Mouse (Mus musculus) splenic B cell, adult 2 months (primary cell): Measurements from ENCODE around the gene Golga4.

Experiments
- DNase-seq: peaks from one replicate; pipeline ENCODE4 v3.0.0-alpha.2; 2011; ENCODE audit warnings: low read depth, low spot score
- H3K27me3 ChIP-seq: 2 replicates; pipeline ENCODE4 v1.6.1; 2012; ENCODE audit warnings: mild to moderate bottlenecking, low read length, moderate library complexity, mixed read lengths; ENCODE audit not compliant: control insufficient read depth, poor library complexity, insufficient read depth, severe bottlenecking
- H3K36me3 ChIP-seq: 2 replicates; pipeline ENCODE4 v1.6.1; 2012; ENCODE audit warnings: mild to moderate bottlenecking, low read length, moderate library complexity, mixed read lengths; ENCODE audit not compliant: control insufficient read depth, poor library complexity, insufficient read depth, severe bottlenecking

Golga4 gene

GRCm38 (mm10) chr9:118529783-118530182, 23.7 kb downstream of the Golga4 start:
- no peak for DNase-seq
- H3K36me3 ChIP-seq, result peaks cover 15% of the 10 kb centered on the region
- H3K27me3 ChIP-seq, result no peaks in the 10 kb centered on the region

DNA sequence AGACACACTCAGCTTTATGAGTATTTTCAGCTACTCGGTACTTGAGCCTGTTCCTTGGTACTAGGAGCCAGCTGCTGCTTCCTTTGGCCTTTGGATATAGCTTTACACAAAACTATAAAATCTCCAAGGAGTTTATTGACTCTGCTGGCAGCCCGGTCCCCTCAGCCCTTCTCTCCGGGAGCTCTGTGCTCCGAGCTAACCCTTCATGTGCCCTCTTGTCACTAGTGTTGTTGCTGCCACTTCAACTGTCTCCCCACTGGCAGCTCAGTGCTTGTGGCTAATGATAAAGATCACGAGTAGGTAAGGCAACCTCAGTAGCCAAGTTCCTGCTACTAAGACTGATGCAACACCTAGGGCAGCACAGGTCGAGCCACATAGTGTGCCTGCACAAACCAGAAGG, 24.6 kb downstream of the Golga4 start:
- no peaks in the 10 kb centered on the region for H3K27me3 ChIP-seq
- no peak for DNase-seq

GRCm38 (mm10) chr9:118532516-118533205, 26.6 kb downstream of the Golga4 start:
- DNase-seq, result no peak
- H3K36me3 ChIP-seq, result peaks cover 15% of the 10 kb centered on the region
- no peaks in the 10 kb centered on the region for H3K27me3 ChIP-seq

More for the DNA sequence above, 24.6 kb downstream of the Golga4 start:
- H3K36me3 ChIP-seq, result peaks cover 15% of the 10 kb centered on the region

DNA sequence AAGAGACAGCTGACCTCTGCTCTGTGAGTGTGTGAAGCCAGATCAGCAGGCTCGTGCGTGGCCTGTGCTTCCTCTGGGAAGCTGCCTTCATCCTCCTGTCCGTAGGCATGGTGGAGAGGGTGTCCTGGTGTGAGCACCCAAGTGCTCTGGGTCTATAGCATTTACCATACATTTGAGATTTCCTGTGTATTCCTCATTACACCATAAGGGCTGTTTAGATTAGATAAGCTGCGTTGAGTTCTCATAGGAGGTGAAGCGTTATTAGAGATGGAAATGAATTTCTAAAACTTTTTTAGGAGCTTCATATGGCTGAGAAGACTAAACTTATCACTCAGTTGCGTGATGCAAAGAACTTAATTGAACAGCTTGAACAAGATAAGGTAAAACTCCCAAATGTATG, 30.9 kb downstream of the Golga4 start:
- no peaks in the 10 kb centered on the region for H3K27me3 ChIP-seq
- peaks cover 13% of the 10 kb centered on the region for H3K36me3 ChIP-seq
- DNase-seq, result no peak

DNA sequence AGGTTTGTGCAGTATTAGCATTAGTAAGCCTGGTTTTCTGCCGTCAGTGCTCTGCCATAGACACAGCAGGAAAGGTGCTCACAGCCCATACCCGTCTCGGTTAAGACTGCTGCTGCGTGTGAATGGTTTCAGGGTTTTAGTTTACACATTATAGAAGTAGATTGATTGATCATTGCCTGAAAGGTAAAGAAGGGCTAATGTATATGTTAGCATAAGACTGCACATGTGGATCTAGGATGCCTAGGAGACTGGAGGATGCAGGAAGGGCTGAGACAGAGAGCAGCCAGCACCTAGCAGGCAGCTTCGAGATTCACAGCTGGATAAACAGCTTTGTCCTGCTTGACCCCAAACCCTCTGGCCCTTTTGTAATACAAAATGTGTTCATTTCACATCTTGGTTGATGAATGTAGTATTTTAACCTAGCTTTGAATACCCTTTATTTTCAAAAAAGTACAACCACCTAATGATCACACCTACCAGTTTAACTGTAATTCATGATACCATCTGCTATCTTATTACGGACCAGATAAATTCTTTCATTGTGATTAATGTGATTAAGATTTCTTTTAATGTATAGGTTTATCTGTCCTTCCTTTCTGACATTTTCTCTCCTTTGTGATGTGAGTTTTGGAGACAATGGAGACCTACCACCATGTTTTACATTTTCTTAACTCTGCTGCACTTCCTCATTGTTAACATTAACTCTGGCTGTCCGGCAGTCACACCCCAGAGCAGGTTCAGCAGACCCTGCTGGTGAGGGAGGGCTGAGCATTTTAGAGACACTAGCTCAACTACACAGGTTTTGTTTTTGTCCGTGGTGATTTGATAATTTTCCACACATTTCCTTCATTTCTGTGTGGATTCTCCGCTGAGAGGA, 31.6 kb downstream of the Golga4 start:
- peaks cover 11% of the 10 kb centered on the region for H3K36me3 ChIP-seq
- DNase-seq, result no peak
- no peaks in the 10 kb centered on the region for H3K27me3 ChIP-seq

GRCm38 (mm10) chr9:118541851-118542250, 35.8 kb downstream of the Golga4 start:
- DNase-seq, result no peak
- H3K36me3 ChIP-seq, result peaks cover 7% of the 10 kb centered on the region
- H3K27me3 ChIP-seq, result no peaks in the 10 kb centered on the region

DNA sequence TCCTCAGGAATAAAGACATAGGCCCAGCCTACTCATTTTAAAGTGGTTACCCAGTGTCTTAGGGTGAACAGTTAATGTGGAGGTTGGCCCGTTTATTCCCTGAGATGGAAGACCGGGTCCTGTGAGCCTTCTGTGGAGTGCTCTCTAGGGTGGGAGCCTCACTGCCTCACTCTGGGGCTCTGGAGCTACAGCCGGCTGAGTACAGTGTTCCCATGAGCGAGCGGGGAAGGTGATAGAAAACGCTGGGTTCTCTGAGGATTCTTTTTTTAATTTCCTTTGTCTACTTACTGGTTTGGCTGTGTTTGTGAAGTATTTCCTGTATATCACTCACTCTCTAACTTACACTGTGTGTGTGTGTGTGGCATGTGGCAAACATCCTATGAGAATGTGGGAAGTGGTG, 39.1 kb downstream of the Golga4 start:
- Histone ChIP-seq H3K27me3 (no peaks in the 10 kb centered on the region), H3K36me3 (peaks cover 3% of the 10 kb centered on the region; the same call in 1 of the 2 replicates)
- DNase-seq, result no peak

GRCm38 (mm10) chr9:118548651-118549050, 42.6 kb downstream of the Golga4 start:
- H3K36me3 ChIP-seq, result peaks cover 10% of the 10 kb centered on the region; the same call in 1 of the 2 replicates
- no peaks in the 10 kb centered on the region for H3K27me3 ChIP-seq
- DNase-seq, result no peak

- H3K27me3 ChIP-seq, result no peaks in the 10 kb centered on the region
- peaks cover 7% of the 10 kb centered on the region for H3K36me3 ChIP-seq
- no peak for DNase-seq
Observed at GRCm38 (mm10) chr9:118556951-118557780, 51.1 kb downstream of the Golga4 start.

DNA sequence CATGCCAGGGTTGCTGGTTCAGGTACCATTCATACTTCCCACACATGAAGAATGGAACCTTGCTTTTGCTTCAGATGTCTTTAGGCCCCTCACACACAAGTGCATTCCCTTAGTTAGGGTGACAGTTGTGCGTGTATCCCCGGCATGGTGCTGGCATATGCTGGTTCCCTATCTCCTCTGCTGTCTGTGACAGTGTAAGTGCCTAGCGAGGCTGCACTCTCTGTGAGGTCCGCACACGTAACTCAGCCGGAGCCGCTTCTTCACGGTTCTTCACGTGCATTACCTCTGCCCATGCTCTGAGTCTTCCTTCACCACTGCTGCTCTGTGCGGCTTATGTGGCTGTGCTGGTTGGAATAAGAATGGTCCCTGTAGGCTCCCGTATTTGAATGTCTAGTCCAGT, 57.3 kb downstream of the Golga4 start:
- peaks cover 11% of the 10 kb centered on the region for H3K36me3 ChIP-seq
- no peaks in the 10 kb centered on the region for H3K27me3 ChIP-seq
- DNase-seq, result no peak

GRCm38 (mm10) chr9:118563866-118564265, 57.8 kb downstream of the Golga4 start:
- H3K27me3 ChIP-seq, result no peaks in the 10 kb centered on the region
- no peak for DNase-seq
- peaks cover 11% of the 10 kb centered on the region for H3K36me3 ChIP-seq

- Histone ChIP-seq H3K27me3 (no peaks in the 10 kb centered on the region), H3K36me3 (peaks cover 16% of the 10 kb centered on the region; the same call in 1 of the 2 replicates)
- DNase-seq, result no peak
Observed at GRCm38 (mm10) chr9:118564696-118565095, 58.6 kb downstream of the Golga4 start.

DNA sequence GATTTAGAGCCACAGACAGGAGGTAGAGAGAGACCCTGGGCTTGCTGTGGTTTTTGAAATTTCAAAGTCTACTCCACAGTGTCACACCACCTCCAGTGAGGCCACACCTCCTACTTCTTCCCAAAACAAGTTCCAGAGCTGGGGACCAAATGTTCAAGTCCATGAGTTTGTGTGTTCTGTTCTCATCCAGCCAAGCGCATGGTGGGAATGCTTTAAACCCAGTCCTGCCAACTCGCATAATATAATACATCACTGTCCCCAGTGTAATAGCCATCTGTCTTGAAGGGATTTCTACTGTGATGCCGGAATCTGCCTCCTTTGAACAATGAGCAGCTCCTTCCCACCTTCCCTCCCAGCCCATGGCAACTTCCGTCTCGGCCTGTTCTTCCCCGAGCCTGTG, 63.3 kb downstream of the Golga4 start:
- Histone ChIP-seq H3K27me3 (no peaks in the 10 kb centered on the region), H3K36me3 (peaks cover 26% of the 10 kb centered on the region)
- no peak for DNase-seq

DNA sequence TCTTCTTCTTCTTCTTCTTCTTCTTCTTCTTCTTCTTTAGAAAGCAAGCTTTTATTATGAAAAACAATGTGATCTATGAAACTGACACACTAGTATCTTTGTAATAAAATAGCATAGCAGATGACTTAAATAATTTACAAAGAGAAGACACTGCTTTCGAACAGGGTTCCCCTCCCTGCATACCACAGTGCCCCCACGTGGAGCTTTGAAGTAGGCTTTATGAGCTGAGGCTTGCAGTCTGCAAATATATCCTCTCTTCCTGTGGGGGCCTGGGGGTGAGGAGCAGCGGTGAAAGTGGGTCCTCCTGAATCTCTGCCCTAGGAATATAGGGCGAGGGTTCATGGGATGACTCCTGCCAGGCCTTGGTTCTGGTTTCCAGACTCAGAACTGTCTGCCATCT, 64.8 kb downstream of the Golga4 start:
- no peak for DNase-seq
- H3K27me3 ChIP-seq, result no peaks in the 10 kb centered on the region
- H3K36me3 ChIP-seq, result peaks cover 27% of the 10 kb centered on the region
